Mouse (Mus musculus) E14TG2a.4 (cell line): ENCODE data around the gene Rasal1.
A peak's percentile ranks its signal among the peaks of the same experiment; 100 is the strongest.

Source experiments
- H3K27me3 ChIP-seq: 2 replicates; pipeline ENCODE4 v1.6.1; 2014; ENCODE audit warnings: low read length, control low read depth; ENCODE audit not compliant: insufficient read depth
- H3K36me3 ChIP-seq: 2 replicates; pipeline ENCODE4 v1.6.1; 2014; ENCODE audit warnings: low read length, control low read depth; ENCODE audit not compliant: insufficient read depth
- H3K4me1 ChIP-seq: replicated peaks from 2 replicates; pipeline ENCODE4 v1.6.1; 2014; ENCODE audit warnings: low read depth, low read length, control low read depth
- H3K4me3 ChIP-seq: replicated peaks from 2 replicates; pipeline ENCODE4 v1.5.1; 2014; ENCODE audit warnings: mild to moderate bottlenecking, low read length
- H3K9me3 ChIP-seq: 2 replicates; pipeline ENCODE4 v1.6.1; 2014; ENCODE audit warnings: low read length, control low read depth
- CTCF ChIP-seq: conservative IDR thresholded peaks from 2 replicates; pipeline ENCODE4 v1.5.1; 2014; ENCODE audit warnings: low read length
- NANOG ChIP-seq: IDR thresholded peaks from 2 replicates; pipeline ENCODE4 v1.6.1; 2014; ENCODE audit warnings: borderline replicate concordance, low read length, mixed read lengths
- POU5F1 ChIP-seq: IDR thresholded peaks from 2 replicates; pipeline ENCODE4 v1.6.1; 2014; ENCODE audit warnings: low read length, borderline replicate concordance

The Rasal1 gene

GRCm38 (mm10) chr5:120606590-120607200 is 41.9 kb upstream of the Rasal1 start:
- TF ChIP-seq NANOG = no peak
- no peak for TF ChIP-seq CTCF
- no peak for TF ChIP-seq POU5F1
- Histone ChIP-seq H3K27me3 (no peaks in the 10 kb centered on the region), H3K9me3 (no peaks in the 10 kb centered on the region), H3K4me1 (peaks cover 77% of the 10 kb centered on the region), H3K4me3 (peak overlapping the region; percentile 74), H3K36me3 (peaks cover 42% of the 10 kb centered on the region)

GRCm38 (mm10) chr5:120607335-120607734 is 41.3 kb upstream of the Rasal1 start:
- Histone ChIP-seq H3K36me3 (peaks cover 38% of the 10 kb centered on the region), H3K9me3 (no peaks in the 10 kb centered on the region), H3K4me1 (peaks cover 76% of the 10 kb centered on the region), H3K27me3 (no peaks in the 10 kb centered on the region), H3K4me3 (no peak overlapping the region)
- TF ChIP-seq NANOG = no peak
- TF ChIP-seq CTCF = no peak
- no peak for TF ChIP-seq POU5F1

GRCm38 (mm10) chr5:120609246-120609775 is 39.3 kb upstream of the Rasal1 start:
- Histone ChIP-seq H3K9me3 (no peaks in the 10 kb centered on the region), H3K36me3 (peaks cover 35% of the 10 kb centered on the region)
- no peak for TF ChIP-seq NANOG
- TF ChIP-seq POU5F1 = no peak
- no peak for TF ChIP-seq CTCF

GRCm38 (mm10) chr5:120610906-120611305 is 37.7 kb upstream of the Rasal1 start:
- Histone ChIP-seq H3K4me3 (peak overlapping the region; percentile 97), H3K9me3 (no peaks in the 10 kb centered on the region), H3K27me3 (no peaks in the 10 kb centered on the region), H3K4me1 (peaks cover 80% of the 10 kb centered on the region), H3K36me3 (peaks cover 46% of the 10 kb centered on the region)
- TF ChIP-seq CTCF (no peak), POU5F1 (no peak), NANOG (no peak)

More at GRCm38 (mm10) chr5:120609246-120609775, 39.3 kb upstream of the Rasal1 start:
- Histone ChIP-seq H3K4me3 (peak overlapping the region; percentile 13; the same call in 1 of the 2 replicates), H3K27me3 (no peaks in the 10 kb centered on the region), H3K4me1 (peaks cover 72% of the 10 kb centered on the region)

- Histone ChIP-seq H3K9me3 (no peaks in the 10 kb centered on the region), H3K36me3 (peaks cover 51% of the 10 kb centered on the region), H3K4me3 (peak overlapping the region; percentile 97), H3K4me1 (peaks cover 79% of the 10 kb centered on the region), H3K27me3 (no peaks in the 10 kb centered on the region)
- TF ChIP-seq NANOG (no peak), CTCF (no peak), POU5F1 (no peak)
These were observed 37.2 kb upstream of the Rasal1 start for GRCm38 (mm10) chr5:120611416-120611815.

- peaks cover 61% of the 10 kb centered on the region for H3K36me3 ChIP-seq
- peaks cover 80% of the 10 kb centered on the region for H3K4me1 ChIP-seq
- no peaks in the 10 kb centered on the region for H3K9me3 ChIP-seq
- peak within 1 kb of the TSS; percentile 97 for H3K4me3 ChIP-seq
- H3K27me3 ChIP-seq = no peaks in the 10 kb centered on the region
- TF ChIP-seq CTCF = no peak
- no peak for TF ChIP-seq NANOG
- TF ChIP-seq POU5F1 = no peak
These were observed 36.2 kb upstream of the Rasal1 start, which contains the start of the genes Rita1 and Ddx54 for GRCm38 (mm10) chr5:120612442-120612821. Gene Rita1 (minus strand): TSS chr5:120612589. Gene Ddx54 (plus strand): TSS chr5:120612739.

- no peaks in the 10 kb centered on the region for H3K9me3 ChIP-seq
- TF ChIP-seq CTCF = no peak
- TF ChIP-seq POU5F1 = no peak
- no peak for TF ChIP-seq NANOG
- peaks cover 80% of the 10 kb centered on the region for H3K4me1 ChIP-seq
- H3K36me3 ChIP-seq = peaks cover 65% of the 10 kb centered on the region
- peak overlapping the region; percentile 97 for H3K4me3 ChIP-seq
- no peaks in the 10 kb centered on the region for H3K27me3 ChIP-seq
These were observed 35.6 kb upstream of the Rasal1 start for GRCm38 (mm10) chr5:120612822-120613604.

- H3K4me1 ChIP-seq = peaks cover 82% of the 10 kb centered on the region
- H3K4me3 ChIP-seq = no peak overlapping the region
- no peak for TF ChIP-seq NANOG
- peak; percentile 98 for TF ChIP-seq CTCF
- no peak for TF ChIP-seq POU5F1
- no peaks in the 10 kb centered on the region for H3K27me3 ChIP-seq
- peaks cover 67% of the 10 kb centered on the region for H3K36me3 ChIP-seq
- no peaks in the 10 kb centered on the region for H3K9me3 ChIP-seq
These were observed 32.7 kb upstream of the Rasal1 start for GRCm38 (mm10) chr5:120615903-120616302.
